Mouse (Mus musculus) layer of hippocampus, adult 18-20 months (tissue): ENCODE results near the gene Vpreb2. TPM values are rescaled to one million over a fixed set of nuclear protein-coding genes. Genes with fewer than 3 reads are reported as not detected.
A peak's percentile ranks its signal among the peaks of the same experiment; 100 is the strongest.
"Not testable (repeated sequence)": the region's sequence is repeated elsewhere in the genome, so short reads cannot be mapped to it uniquely, and the experiment has no call there.

Experiments used
- DNase-seq, 2 experiments: peaks; one replicate each; pipeline ENCODE4 v3.0.0; 2022; ENCODE audit warnings: low spot score in 2 of 2
- total RNA-seq, 2 experiments: library from RNA; stranded (reverse); gene quantifications; 2 replicates each; pipeline ENCODE4 v1.2.3; 2021

Vpreb2 gene
- total RNA-seq, 2 experiments from 2014 or later: 0.71 TPM; not detected in 1

DNA sequence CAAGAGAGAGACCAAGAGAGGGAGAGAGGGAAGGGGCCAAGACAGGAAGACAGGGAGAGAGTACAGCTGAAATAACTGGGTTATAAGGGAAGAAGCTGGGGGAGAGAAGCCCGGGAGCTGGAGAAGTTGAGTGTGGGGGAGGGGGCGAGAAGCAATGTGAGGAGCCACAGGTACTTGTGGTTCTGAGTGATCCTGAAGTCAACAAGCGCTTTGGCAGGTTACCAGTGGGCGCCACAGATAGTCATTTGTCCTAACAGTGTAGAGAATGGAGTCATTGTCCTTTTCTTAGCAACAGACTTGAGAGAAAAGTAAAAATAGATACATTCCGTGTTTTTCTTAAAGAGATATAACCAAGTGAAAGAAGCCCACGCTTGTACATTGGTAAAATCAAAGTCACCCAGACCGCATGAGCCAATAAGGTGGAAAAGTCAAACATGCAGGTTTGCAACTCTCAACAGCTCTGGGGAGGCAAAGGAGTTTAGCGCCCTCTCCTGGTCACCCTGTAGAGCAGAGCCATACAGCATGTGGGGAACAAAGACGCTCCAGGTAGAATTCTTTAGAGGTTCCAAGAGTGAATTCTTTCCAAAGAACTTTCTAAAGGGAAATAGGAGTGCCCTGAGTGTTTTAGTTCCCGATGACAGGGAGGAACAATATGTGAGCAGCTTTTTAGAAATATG is 6.4 kb downstream of the Vpreb2 start:
- DNase-seq: peak; percentile 15 to 53

DNA sequence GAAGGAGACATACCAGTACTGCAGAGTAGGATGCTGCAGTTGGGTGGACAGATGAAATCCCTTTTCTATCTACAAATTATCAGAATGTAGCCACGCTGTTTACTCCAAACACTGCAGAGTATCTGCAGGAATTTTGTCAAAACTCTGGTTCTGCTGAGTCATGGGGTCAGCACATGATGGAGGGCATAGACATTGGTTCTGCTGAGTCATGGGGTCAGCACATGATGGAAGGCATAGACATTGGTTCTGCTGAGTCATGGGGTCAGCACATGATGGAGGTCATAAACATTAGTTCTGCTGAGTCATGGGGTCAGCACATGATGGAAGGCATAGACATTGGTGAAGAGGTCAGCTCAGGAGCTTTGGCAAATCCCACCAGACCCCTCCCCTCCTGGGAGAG is 7.5 kb downstream of the Vpreb2 start:
- DNase-seq: no peak

DNA sequence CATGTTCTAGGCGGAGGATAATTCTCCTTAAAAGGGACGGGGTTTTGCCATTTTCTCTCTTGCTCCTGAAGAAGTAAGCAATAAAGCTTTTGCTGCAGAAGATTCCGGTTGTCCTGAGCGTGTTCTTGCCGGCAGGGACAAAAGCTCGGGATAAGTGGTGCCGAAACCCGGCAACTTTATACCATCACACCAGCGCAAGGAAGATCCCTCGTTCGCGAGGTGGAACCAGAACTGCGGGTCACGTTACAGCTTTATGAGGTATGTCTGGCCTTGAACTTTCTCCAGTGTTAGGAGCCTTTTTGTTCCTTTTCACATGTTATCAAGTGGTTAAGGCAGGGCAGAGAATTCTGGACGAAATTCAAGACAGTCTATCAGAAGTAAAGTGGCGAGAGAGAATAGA is 12.1 kb downstream of the Vpreb2 start:
- not testable (repeated sequence) for DNase-seq

DNA sequence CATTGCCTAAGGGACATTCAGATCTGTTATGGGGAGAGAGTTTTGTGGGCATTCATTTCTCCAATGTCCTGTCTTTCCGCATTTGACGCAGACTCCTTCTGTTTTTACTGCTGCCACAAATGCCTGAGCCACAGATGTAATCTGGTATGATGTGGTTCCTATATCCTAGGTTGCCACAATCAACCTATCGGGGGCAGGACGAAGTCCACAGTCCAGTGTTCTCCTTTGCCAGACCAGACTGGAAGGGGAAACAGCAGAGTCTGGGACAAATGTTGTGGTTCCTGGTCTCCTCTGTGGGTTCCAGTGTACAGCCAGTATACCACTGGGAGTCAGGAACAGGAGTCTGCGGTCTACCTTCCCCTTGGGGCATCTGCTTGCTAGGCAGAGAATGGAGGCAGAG is 19.4 kb downstream of the Vpreb2 start:
- no peak for DNase-seq

DNA sequence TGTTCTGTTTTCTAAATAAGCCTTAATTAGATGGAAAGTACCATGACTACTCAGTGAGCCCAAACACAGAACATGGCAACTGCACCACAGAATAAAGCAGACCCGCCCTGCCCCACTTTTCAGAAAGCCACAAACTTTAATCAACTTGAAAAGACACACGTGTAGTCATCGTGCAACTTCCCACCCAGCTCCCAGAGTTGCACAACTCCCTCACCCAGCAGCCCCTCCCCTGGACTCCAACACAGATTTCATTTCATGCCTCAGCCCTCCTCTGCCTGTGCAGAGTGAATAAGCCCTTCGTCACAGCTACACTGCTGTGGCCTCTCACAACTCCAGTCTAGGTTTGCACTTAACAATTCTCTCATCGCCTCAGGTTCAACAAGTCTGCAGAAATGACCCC is 24.4 kb downstream of the Vpreb2 start:
- DNase-seq: no peak

DNA sequence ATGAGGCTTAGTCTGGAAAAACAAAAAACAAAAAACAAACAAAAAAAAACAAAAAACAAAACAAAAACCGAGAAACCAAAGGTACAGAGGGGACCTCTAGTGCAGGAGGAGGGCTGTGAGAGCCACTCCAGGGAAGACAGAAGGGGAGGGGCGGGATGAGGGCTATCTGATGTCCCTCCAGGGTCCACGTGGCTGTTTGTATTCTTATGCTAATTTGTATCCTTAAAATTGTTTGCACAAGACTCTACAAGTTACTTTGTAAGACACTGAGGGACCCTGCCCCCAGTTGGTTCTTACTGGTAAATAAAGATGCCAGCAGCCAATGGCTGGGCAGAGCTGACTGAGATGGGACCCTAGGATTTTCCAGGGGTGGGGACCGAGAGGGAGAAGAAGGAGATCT is 26.9 kb downstream of the Vpreb2 start:
- no peak for DNase-seq

DNA sequence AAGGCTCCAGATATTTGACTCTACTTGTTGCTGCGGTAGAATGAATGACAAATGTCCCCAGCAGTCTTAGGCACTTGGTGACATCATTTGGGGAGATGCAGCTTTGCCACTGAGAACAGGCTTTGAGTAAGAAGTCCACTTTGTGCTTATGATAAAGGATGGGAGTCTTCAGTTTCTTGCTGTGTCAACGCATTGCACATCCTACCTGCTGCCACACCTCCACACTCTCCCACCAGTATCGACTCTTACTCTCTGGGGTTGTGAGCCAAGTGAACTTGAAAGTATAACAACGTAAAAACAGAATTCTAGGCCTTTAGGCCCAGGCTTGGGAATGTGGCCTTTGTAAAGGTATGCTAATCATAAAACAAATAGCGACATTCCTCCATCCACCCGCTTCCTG is 30.9 kb downstream of the Vpreb2 start:
- no peak for DNase-seq

DNA sequence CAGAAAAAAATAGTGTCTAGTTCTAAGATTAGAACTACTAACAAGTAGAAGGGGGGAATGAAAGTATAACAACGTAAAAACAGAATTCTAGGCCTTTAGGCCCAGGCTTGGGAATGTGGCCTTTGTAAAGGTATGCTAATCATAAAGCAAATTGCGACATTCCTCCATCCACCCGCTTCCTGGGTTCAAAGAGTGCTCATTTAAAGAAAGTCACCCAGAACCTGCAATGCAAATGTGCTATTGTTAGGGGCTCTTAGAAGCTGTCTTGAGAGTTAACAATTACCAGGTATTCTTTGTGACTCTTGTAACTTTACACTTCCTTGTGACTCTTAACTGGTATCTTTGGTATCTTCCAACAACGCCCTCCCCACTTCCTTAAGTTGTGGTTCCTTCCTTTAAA is 36.3 kb downstream of the Vpreb2 start:
- not testable (repeated sequence) for DNase-seq

DNA sequence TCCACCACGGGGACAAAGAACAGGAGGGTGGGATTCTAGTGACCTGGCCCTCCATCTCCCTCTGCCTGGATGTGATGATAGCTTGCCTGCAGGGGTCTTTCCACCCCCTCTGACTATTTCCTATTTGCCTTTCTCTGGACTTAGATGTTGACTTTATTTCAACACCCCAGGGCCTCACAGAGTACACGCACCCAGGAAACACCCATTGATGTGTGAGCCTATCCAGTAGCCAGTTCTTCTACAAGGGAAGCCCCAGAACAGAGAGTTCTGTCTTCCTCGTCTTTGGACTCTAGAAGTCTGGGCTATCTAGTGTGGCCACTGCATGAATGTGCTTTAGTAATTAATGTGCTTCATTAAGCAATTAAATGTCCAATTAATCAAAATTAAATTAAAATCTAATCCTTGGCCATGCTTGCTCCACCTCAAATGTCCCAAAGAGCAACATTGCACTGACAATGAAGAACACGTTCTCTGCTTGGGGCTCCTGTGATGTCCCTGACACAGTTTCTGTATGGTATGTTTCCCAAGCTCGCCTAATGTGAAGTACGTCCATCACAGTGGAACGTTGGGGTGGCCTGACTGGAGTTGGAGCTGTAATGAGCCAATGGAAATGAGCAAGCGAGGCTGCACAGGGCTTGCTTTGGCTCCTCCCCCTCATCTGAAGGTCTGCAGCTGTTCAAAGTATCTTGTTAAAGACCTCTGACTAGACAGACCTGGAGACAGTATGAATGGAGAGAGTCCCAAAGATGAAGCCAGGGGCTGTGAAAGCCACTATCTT is 42.7 kb downstream of the Vpreb2 start:
- DNase-seq: no peak

DNA sequence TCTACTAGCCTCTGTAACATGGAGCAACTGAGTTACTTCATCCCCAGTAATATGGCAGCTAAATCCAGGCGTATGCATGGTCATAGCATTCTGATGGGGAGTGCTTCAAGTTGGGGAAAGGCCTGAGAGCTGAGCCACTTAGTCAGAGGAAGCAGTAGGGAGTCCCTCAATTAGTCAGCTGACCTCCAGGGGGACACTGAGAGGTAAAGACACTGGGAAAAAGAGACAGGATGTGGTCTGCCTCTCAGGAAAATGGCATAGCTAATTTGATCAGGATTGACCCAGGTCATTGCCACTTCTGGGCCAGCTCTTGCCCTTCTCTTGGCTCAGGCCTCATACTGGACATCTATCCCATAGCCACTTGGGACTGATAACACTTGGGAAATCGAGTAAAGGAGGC is 47.1 kb downstream of the Vpreb2 start:
- DNase-seq: no peak

Other genes with a start within 250 kb of the Vpreb2 start
- 10 to 100 TPM; 68.5 to 76.3 TPM for gene Med15, start 247.5 kb upstream of the Vpreb2 start, total RNA-seq
- gene Klhl22, start 220.8 kb upstream of the Vpreb2 start, total RNA-seq: 100 to 1,000 TPM in 1 of 2 experiments, 10 to 100 TPM in 1; 86.9 to 100 TPM
- 1 to 10 TPM; 1.5 to 2.5 TPM for gene Scarf2, start 183.1 kb upstream of the Vpreb2 start, total RNA-seq
- 1 to 10 TPM; 2.0 to 3.3 TPM for gene B830017H08Rik, start 147.3 kb upstream of the Vpreb2 start, total RNA-seq
- gene Car15, start 142.1 kb upstream of the Vpreb2 start, total RNA-seq: 10 to 100 TPM; 14.6 to 17.0 TPM
- 1 to 10 TPM; 1.9 to 2.3 TPM for gene Gm20518, start 88.8 kb upstream of the Vpreb2 start, total RNA-seq
- gene Tssk1, start 86.2 kb upstream of the Vpreb2 start, total RNA-seq: not detected
- 100 to 1,000 TPM; 102 to 106 TPM for gene Dgcr2, start 81.9 kb upstream of the Vpreb2 start, total RNA-seq
- gene Tssk2, start 81.8 kb upstream of the Vpreb2 start, total RNA-seq: not detected
- 10 to 100 TPM; 27.6 to 28.6 TPM for gene Ess2, start 69.1 kb upstream of the Vpreb2 start, total RNA-seq
- not detected for gene Gsc2, start 65.4 kb upstream of the Vpreb2 start, total RNA-seq
- 10 to 100 TPM; 42.0 to 45.9 TPM for gene Slc25a1, start 52.2 kb upstream of the Vpreb2 start, total RNA-seq
- 10 to 100 TPM; 71.2 to 76.7 TPM for gene Dgcr6, start 72.4 kb downstream of the Vpreb2 start, total RNA-seq
- 10 to 100 TPM; 41.1 to 45.8 TPM for gene Prodh, start 109.8 kb downstream of the Vpreb2 start, total RNA-seq
- 100 to 1,000 TPM; 108 to 117 TPM for gene Rtn4r, start 147.2 kb downstream of the Vpreb2 start, total RNA-seq
- gene Ccdc188, start 237.5 kb downstream of the Vpreb2 start, total RNA-seq: not detected